Mouse (Mus musculus) left cerebral cortex, postnatal 14 days (tissue): ENCODE data around the gene Lct. TPM values are rescaled to one million over a fixed set of nuclear protein-coding genes. Genes with fewer than 3 reads are reported as not detected.

Experiments used
- total RNA-seq, 2 experiments: library from RNA; stranded (reverse); gene quantifications; 2 replicates each; pipeline ENCODE4 v1.2.3; 2021

Gene Lct
- total RNA-seq, 2 experiments from 2014 or later, result 5.9 to 7.2 TPM

Other genes starting within 250 kb of the Lct start
- 1 to 10 TPM; 7.7 to 8.0 TPM for gene Zranb3, start 225.3 kb downstream of the Lct start, total RNA-seq
- 100 to 1,000 TPM; 418 to 474 TPM for gene R3hdm1, start 225.0 kb downstream of the Lct start, total RNA-seq
- gene Ubxn4, start 84.4 kb downstream of the Lct start, total RNA-seq, result 10 to 100 TPM; 44.8 to 51.9 TPM
- gene Mcm6, start 31.3 kb upstream of the Lct start, total RNA-seq, result 10 to 100 TPM in 1 of 2 experiments, 1 to 10 TPM in 1; 7.1 to 10.3 TPM
- gene Dars, start 89.0 kb upstream of the Lct start, total RNA-seq, result 10 to 100 TPM; 58.5 to 63.3 TPM